Mouse (Mus musculus) cortical plate, adult 2 months (tissue): ENCODE measurements around the gene 6030408B16Rik.

Experiments
- CTCF ChIP-seq: fragments of 200-500 bp; IDR thresholded peaks from 2 replicates; pipeline ENCODE4 v1.5.1; 2011; ENCODE audit warnings: mild to moderate bottlenecking, control low read depth, low read length; ENCODE audit not compliant: insufficient read depth; ENCODE audit errors: extremely low read depth
- POLR2A ChIP-seq: fragments of 200-500 bp; IDR thresholded peaks from 2 replicates; pipeline ENCODE4 v1.6.1; 2011; ENCODE audit warnings: mild to moderate bottlenecking, low read length, control low read depth; ENCODE audit not compliant: insufficient read depth; ENCODE audit errors: extremely low read depth

DNA sequence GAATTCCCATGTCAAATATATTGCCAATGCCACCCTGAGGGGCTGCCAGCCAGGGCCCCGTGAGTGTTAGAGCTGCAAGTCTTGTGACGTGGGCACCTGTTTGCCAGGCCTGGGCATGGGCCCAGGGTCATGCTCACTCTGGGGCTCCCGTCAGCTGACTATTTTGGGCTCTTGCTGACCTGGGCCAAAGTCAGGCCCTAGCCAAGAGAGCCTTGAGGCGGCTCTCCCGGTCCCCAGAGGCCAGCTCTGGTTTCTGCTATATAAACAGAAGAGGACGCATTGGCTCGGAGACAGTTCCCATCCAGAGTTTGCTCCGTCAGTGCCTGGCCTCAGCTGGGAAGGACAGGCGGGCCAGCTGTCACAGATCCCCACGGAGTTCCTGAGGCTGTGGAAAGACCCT, 32.6 kb upstream of the 6030408B16Rik start:
- TF ChIP-seq CTCF (no peak), POLR2A (no peak)
